Mouse (Mus musculus) heart, postnatal 14 days (tissue): ENCODE results near the gene Kit. TPM values are rescaled to one million over a fixed set of nuclear protein-coding genes. Genes with fewer than 3 reads are reported as not detected.

ENCODE experiments used
- DNase-seq, 2 experiments: peaks; one replicate each; pipeline ENCODE4 v3.0.0; 2021 to 2022
- intact Hi-C: fragments of 180-260 bp; cut with DNase I; formaldehyde crosslinking; loops from one replicate; pipeline ENCODE4 v1.15.1; 2025
- long read RNA-seq, 2 experiments: library from polyadenylated mRNA; stranded (forward); transcript quantifications; one replicate each; pipeline ENCODE4 v2.0.0; 2021
- total RNA-seq, 2 experiments: library from RNA; stranded (reverse); gene quantifications; 2 replicates each; pipeline ENCODE4 v1.2.3; 2021

Kit gene
- total RNA-seq, result 1 to 10 TPM; 4.5 to 6.8 TPM
- long read RNA-seq, experiment 1, full-length matches to known transcripts, result 1 of 3 reads
- long read RNA-seq, experiment 1, partial matches to known transcripts, result 1 of 3 reads
- long read RNA-seq, experiment 1, other reads (novel, unspliced or antisense), result 1 of 3 reads
- long read RNA-seq, experiment 2, full-length matches to known transcripts, result 1 of 4 reads
- long read RNA-seq, experiment 2, partial matches to known transcripts, result 3 of 4 reads
- long read RNA-seq, experiment 2, other reads (novel, unspliced or antisense), result 0 of 4 reads

GRCm38 (mm10) chr5:75574852-75575566 lies at the start of gene Kit:
Gene Kit, plus strand, starts transcription at chr5:75574916.
- intact Hi-C loops, result loop anchor here (1.0 to 10.0 kb wide), 2 partner anchors 277 to 360 kb away; no protein-coding TSS in a partner anchor
- DNase-seq, result peak; percentile 75 to 77

DNA sequence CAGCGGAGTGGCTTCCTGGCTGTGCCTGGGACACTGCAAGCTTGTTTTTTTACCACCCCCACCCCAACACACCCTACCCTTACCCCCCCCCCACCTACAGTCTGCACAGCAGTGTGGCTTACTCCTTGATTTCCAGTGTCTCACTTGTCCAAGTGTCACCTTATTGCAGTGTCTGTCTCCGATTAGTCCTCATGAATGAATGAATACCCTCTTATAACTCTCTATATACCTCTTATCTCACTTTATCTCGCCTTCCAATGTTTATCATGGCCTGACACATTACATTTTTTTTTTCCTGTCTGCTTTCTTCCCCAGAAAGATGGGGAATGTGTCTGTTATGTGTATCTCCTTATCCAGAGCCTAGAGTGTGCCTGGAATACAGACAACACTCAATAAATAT lies 38.6 kb upstream of the Kit start:
- DNase-seq, result no peak
- intact Hi-C loops, result no loop called here

- intact Hi-C loops, result no loop called here
- no peak for DNase-seq
These were observed 37.0 kb upstream of the Kit start for GRCm38 (mm10) chr5:75537717-75538116.

GRCm38 (mm10) chr5:75538458-75538857 lies 36.3 kb upstream of the Kit start:
- DNase-seq, result no peak
- intact Hi-C loops, result no loop called here

- DNase-seq, result no peak
- intact Hi-C loops, result no loop called here
These were observed 35.6 kb upstream of the Kit start for GRCm38 (mm10) chr5:75539098-75539497.

DNA sequence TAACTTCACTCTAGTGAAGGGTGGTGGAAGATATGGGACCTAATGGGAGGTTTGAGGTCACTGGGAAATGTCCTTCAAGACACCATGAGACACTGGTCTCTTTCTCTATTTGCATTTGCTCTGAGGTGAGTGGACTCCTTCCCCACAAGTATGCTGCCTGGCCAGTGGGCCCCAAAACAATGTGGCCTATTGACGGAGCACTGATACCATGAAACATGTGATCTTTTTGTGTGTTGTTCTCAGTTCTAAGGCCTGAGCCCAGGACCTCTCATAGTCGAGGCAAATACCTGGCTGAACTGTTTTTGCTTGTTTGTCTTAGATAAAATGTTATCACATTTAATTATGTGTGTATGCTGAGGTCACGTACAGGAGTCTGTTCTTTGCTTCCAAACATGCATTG lies 31.0 kb upstream of the Kit start:
- intact Hi-C loops, result no loop called here
- no peak for DNase-seq

GRCm38 (mm10) chr5:75544472-75545264 lies 30.0 kb upstream of the Kit start:
- DNase-seq, result no peak
- intact Hi-C loops, result no loop called here

GRCm38 (mm10) chr5:75545265-75545643 lies 29.5 kb upstream of the Kit start:
- intact Hi-C loops, result no loop called here
- no peak for DNase-seq

- DNase-seq, result no peak
- intact Hi-C loops, result no loop called here
These were observed 21.7 kb upstream of the Kit start for GRCm38 (mm10) chr5:75553021-75553420.

DNA sequence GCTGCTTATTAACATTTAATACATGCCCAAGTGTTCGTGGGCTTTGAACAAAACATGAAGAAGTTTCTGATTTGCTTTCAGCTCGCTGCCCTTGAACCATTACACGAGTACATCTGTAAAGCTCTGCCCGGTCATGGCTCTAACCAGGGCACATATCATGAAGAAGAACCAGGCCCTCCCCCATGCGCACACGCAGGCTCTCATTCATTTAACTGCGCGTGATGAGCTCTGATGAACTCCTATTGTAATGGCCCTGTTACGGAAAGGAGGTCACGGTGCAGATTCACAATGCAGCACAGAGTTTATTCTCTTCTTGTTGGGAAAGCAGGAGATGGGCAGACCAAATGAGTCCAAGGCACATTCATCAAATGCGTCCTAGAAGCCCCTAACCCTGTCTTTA lies 17.1 kb upstream of the Kit start:
- no peak for DNase-seq
- intact Hi-C loops, result no loop called here

DNA sequence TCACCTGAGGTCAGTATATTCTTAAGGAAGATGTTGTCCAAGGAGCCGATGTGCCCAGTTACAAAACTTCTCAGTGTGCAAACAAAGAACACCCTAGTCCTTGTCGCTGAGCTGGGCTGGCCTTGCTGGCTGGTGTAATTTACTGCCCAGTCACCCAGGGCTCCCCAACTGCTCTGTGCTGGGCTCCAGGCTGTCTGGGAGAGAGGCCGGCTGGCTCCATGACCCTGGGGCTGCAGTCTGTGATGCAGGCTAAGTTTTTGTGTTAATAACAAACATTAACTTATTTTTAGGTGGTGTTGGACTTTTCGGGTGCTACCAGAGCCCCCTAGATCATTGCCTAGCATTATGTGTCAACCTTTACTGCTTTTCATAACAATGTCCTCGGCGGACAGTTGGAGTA lies 15.4 kb upstream of the Kit start:
- DNase-seq, result no peak
- intact Hi-C loops, result no loop called here

DNA sequence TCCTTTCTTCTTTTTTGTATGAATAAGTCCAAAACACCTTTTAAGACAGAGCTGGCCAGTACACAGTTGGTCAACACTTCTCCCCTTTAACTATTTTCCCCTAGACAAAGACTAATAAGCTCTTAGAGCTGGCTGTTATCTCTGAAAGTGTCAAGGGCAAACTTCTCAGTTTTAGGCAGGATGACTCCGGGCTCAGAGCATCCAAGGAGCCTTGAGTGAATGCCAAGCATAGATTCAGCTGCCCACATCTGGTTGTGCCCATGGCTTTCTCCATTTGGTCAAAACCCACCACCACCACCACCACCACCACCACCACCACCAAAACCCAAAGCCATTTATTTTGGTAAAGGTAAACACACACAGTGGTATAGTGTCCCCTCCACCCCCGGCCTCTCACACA lies 13.5 kb upstream of the Kit start:
- no peak for DNase-seq
- intact Hi-C loops, result no loop called here

- DNase-seq, result no peak
- intact Hi-C loops, result loop anchor here (10.0 kb wide), 1 partner anchor 360 kb away; no protein-coding TSS in a partner anchor
These were observed 415 bp upstream of the Kit start for GRCm38 (mm10) chr5:75574151-75574851.

DNA sequence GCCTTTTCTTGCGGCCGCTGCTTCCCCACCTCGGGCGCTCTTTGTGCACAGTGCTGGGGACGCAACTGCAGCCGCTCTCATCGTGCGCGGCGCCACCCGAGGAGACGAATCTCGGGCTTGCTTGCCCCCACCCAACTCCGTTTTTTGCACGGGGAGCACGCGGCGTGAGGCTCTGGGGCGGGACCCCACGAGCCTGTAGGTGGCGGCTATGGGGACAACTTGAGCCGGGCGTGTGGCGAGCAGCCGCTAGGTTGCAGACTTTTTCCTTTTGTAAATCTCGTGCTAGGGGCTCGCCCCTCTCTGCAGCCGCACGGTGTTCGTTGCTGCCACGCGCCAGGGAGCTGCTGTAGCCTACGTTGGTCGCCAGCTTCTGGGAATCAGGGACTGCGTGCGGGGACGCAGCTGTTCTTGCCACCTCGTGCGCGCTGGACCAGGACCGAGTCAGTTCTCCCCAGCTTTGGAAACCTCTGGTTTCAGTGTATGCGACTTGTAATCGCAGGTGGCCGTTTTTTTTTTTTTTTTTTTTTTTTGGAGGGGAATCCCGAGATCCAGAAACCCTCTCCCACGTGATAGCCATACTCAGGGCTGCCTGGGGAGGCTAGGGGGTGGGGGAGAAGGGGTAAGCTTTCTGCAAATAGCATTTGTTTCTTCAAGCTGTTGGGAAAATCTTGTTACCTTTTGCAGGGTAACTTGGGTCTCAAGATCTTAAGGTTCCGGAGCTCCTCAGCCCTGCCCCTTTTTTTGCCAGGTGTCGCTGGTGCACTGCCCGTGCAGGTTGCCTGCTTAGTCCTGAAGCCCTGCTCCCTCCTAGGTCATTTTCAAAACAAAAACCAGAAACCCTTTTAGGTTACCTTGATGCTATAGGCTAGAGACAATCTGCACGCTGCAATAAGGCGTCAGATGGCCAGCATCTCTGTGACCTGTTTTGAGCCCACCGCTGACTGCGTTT lies 1.1 kb downstream of the Kit start:
- intact Hi-C loops, result loop anchor here (1.0 to 10.0 kb wide), 2 partner anchors 276 to 361 kb away; no protein-coding TSS in a partner anchor
- DNase-seq, result peak; percentile 58 to 64

- DNase-seq, result no peak
- intact Hi-C loops, result loop anchor here (10.0 kb wide), 1 partner anchor 362 kb away; no protein-coding TSS in a partner anchor
These were observed 2.0 kb downstream of the Kit start for GRCm38 (mm10) chr5:75576741-75577140.

DNA sequence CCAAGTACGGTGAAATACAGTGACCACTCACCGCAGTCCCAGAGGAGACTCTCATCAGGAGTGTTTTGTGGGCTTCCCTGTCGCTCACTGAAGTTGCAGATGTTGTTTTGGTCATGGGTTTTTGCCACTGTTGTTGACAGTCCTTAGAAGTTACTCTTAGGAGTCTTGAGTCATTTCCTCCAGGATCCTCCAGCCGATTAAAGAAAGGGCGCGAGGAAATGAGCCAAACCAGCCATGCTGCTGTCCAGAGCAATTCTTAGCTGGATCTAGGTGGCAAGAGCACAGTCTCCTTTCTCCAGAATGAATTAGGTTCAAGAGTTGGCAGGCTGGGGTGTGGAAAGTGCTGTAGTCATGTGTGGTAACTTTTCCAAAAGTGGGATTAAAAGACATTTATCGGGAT lies 3.4 kb downstream of the Kit start:
- intact Hi-C loops, result loop anchor here (1.0 to 10.0 kb wide), 2 partner anchors 275 to 363 kb away; no protein-coding TSS in a partner anchor
- peak in 1 of 2 experiments; percentile 22 for DNase-seq

- DNase-seq, result no peak
- intact Hi-C loops, result loop anchor here (10.0 kb wide), 1 partner anchor 364 kb away; no protein-coding TSS in a partner anchor
These were observed 4.5 kb downstream of the Kit start for GRCm38 (mm10) chr5:75579244-75579643.

GRCm38 (mm10) chr5:75579646-75580268 lies 5.0 kb downstream of the Kit start:
- intact Hi-C loops, result loop anchor here (10.0 kb wide), 1 partner anchor 365 kb away; no protein-coding TSS in a partner anchor
- no peak for DNase-seq

DNA sequence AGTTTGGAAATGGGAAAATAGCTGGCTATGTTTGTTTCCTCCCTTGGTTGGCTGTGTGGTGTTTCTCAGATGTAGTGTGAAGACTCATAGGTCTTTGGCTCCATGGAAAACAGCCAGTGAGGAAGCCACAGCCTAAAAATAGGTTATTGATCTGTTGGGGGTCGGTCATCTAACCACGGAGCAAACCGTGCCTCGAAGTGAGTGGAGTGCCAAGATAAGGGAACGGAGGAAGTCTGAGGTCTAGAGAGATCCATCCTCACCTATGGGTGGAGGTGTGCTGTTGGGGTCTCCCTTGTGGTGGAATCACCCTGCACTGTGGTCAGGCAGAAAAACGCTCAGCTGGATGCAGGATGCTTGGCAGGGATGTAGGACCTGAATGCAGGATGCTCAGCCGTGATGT lies 7.2 kb downstream of the Kit start:
- DNase-seq, result no peak
- intact Hi-C loops, result no loop called here
